Mouse (Mus musculus) stomach, embryonic 15.5 days (tissue): ENCODE measurements around the gene Hic1. TPM values are rescaled to one million over a fixed set of nuclear protein-coding genes. Genes with fewer than 3 reads are reported as not detected.

Source experiments
- ATAC-seq: fragments of 200-750 bp; cut with Nextera tagmentation; 2 replicates; pipeline ENCODE4 v1.8.0; 2017; ENCODE audit warnings: low read depth, moderate number of reproducible peaks, moderate TSS enrichment; ENCODE audit not compliant: insufficient read depth, low FRiP score
- H3K27ac ChIP-seq: fragments of 300-500 bp; sonication (generic); 2 replicates; pipeline ENCODE4 v1.5.1; 2015; ENCODE audit warnings: mild to moderate bottlenecking, inconsistent platforms
- H3K27me3 ChIP-seq: fragments of 300-500 bp; sonication (generic); replicated peaks from 2 replicates; pipeline ENCODE4 v1.6.1; 2015; ENCODE audit warnings: inconsistent platforms
- H3K36me3 ChIP-seq: fragments of 300-500 bp; sonication (generic); 2 replicates; pipeline ENCODE4 v1.6.1; 2015; ENCODE audit warnings: inconsistent platforms
- H3K4me1 ChIP-seq: fragments of 300-500 bp; sonication (generic); 2 replicates; pipeline ENCODE4 v1.6.1; 2015; ENCODE audit warnings: inconsistent platforms
- H3K4me2 ChIP-seq: fragments of 300-500 bp; sonication (generic); 2 replicates; pipeline ENCODE4 v1.6.1; 2015; ENCODE audit warnings: mild to moderate bottlenecking, inconsistent platforms
- H3K4me3 ChIP-seq: fragments of 300-500 bp; sonication (generic); replicated peaks from 2 replicates; pipeline ENCODE4 v1.5.1; 2015; ENCODE audit warnings: inconsistent platforms
- H3K9ac ChIP-seq: fragments of 300-500 bp; sonication (generic); 2 replicates; pipeline ENCODE4 v1.6.1; 2015; ENCODE audit warnings: inconsistent platforms
- H3K9me3 ChIP-seq: fragments of 300-500 bp; sonication (generic); 2 replicates; pipeline ENCODE4 v1.6.1; 2016; ENCODE audit warnings: inconsistent platforms
- WGBS: fragments of 180-500 bp; shearing (Covaris S2); methylation state at CpG from one replicate; pipeline ENCODE4 v1.1.7; 2015; 5-methylcytosine and 5-hydroxymethylcytosine counted together
- polyA plus RNA-seq: library from polyadenylated mRNA; unstranded; fragments of >200 nt; fragmentation: Nextera tagmentation; extraction: Ambion mirVana; gene quantifications from 2 replicates; pipeline ENCODE4 v1.2.1, GENCODE M21; 2015

Hic1 gene
- polyA plus RNA-seq, 1 experiment from 2014 or later = 25.3 TPM

- no peaks in the 10 kb centered on the region for H3K9me3 ChIP-seq
- no peaks in the 10 kb centered on the region for H3K36me3 ChIP-seq
- no peak overlapping the region for H3K4me3 ChIP-seq
- H3K27ac ChIP-seq = no peak overlapping the region
- H3K4me1 ChIP-seq = no peaks in the 10 kb centered on the region
- no peak for ATAC-seq
- H3K9ac ChIP-seq = no peak overlapping the region
- H3K4me2 ChIP-seq = no peak overlapping the region
- 48% methylated on average over 8 of the region's 8 CpGs for WGBS
- 0 out of 2 replicates have a peak, but pooled peaks cover 9% of the 10 kb centered on the region for H3K27me3 ChIP-seq
Measured at GRCm38 (mm10) chr11:75201721-75202120, 32.4 kb upstream of the Hic1 start.

DNA sequence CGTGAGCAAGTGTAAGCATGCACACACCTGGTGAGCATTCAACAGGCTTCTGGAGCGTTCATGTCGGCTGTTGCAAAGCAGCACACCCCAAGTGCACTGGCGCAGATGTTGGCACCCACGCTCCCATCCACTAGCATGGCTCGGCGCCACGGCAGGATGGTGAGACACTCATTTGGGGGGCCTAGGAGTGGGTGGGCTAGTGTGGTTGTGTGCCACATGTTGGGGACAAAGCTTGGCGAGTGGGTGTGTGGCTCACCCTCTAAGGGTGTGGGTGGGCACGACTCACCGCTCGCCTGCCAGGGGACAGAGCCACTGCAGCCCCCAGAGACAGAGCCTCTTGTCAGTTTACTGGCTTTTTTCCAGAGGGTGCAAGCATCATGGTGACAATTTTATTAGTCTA lies 31.6 kb upstream of the Hic1 start:
- no peak for ATAC-seq

GRCm38 (mm10) chr11:75199951-75200350 lies 30.6 kb upstream of the Hic1 start:
- ATAC-seq = no peak
- 59% methylated on average over 5 of the region's 5 CpGs for WGBS
- no peak overlapping the region for H3K4me2 ChIP-seq
- no peak overlapping the region for H3K4me3 ChIP-seq
- peaks cover 25% of the 10 kb centered on the region for H3K27me3 ChIP-seq
- H3K9me3 ChIP-seq = no peaks in the 10 kb centered on the region
- H3K36me3 ChIP-seq = no peaks in the 10 kb centered on the region
- no peak overlapping the region for H3K27ac ChIP-seq
- H3K9ac ChIP-seq = no peak overlapping the region
- peaks cover 4% of the 10 kb centered on the region for H3K4me1 ChIP-seq

More for the DNA sequence above, 31.6 kb upstream of the Hic1 start:
- no peak overlapping the region for H3K4me2 ChIP-seq
- WGBS = 87% methylated on average over 12 of the region's 12 CpGs
- no peaks in the 10 kb centered on the region for H3K36me3 ChIP-seq
- H3K27ac ChIP-seq = no peak overlapping the region
- H3K9me3 ChIP-seq = no peaks in the 10 kb centered on the region
- H3K4me3 ChIP-seq = no peak overlapping the region
- no peak overlapping the region for H3K9ac ChIP-seq
- H3K4me1 ChIP-seq = no peaks in the 10 kb centered on the region
- peaks cover 15% of the 10 kb centered on the region for H3K27me3 ChIP-seq

DNA sequence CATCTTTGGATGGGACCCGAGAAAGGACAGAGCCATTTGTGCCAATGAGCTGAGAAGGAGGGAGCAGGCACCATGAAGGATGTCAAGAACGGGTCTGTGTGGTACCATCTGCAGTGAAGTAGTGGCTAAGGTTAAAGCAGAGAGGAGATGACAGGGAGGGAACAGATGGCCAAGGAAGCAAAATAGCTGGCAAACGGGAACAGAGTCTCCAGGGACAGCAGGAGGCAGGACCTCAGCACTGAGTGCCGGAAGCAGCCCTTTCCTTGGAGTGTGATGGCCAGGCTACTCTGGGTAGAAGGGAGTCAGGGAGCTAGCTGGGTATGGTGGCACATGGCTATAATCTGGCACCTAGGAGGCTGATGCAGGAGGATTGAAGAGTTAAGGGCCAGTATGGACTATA lies 29.5 kb upstream of the Hic1 start:
- no peak for ATAC-seq
- no peak overlapping the region for H3K4me3 ChIP-seq
- no peak overlapping the region for H3K9ac ChIP-seq
- WGBS = 70% methylated on average over 4 of the region's 4 CpGs
- no peaks in the 10 kb centered on the region for H3K9me3 ChIP-seq
- no peak overlapping the region for H3K27ac ChIP-seq
- no peak overlapping the region for H3K4me2 ChIP-seq
- H3K36me3 ChIP-seq = no peaks in the 10 kb centered on the region
- peaks cover 37% of the 10 kb centered on the region for H3K27me3 ChIP-seq
- peaks cover 16% of the 10 kb centered on the region for H3K4me1 ChIP-seq

DNA sequence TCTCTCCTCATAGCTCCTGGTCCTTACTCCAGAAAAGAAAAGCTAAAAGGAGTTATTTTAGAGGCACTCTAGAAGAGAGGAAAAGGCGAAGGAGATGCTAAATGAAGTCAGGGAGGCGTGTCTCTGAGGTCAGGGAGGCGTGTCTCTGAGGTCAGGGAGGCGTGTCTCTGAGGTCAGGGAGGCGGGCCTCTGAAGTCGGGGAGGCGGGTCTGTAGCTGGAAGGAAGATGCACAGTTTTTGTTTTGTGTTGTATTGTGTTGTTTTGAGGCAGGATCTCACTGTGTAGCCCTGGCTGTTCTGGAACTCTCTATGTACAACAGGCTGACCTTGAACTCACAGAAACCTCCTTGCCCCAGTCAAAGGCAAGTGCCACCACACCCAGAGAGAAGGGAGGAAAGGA lies 28.6 kb upstream of the Hic1 start:
- H3K27ac ChIP-seq = no peak overlapping the region
- no peak overlapping the region for H3K4me2 ChIP-seq
- ATAC-seq = no peak
- peaks cover 44% of the 10 kb centered on the region for H3K27me3 ChIP-seq
- WGBS = 43% methylated on average over 7 of the region's 7 CpGs
- no peak overlapping the region for H3K4me3 ChIP-seq
- no peaks in the 10 kb centered on the region for H3K36me3 ChIP-seq
- no peaks in the 10 kb centered on the region for H3K9me3 ChIP-seq
- H3K4me1 ChIP-seq = peaks cover 23% of the 10 kb centered on the region
- no peak overlapping the region for H3K9ac ChIP-seq

DNA sequence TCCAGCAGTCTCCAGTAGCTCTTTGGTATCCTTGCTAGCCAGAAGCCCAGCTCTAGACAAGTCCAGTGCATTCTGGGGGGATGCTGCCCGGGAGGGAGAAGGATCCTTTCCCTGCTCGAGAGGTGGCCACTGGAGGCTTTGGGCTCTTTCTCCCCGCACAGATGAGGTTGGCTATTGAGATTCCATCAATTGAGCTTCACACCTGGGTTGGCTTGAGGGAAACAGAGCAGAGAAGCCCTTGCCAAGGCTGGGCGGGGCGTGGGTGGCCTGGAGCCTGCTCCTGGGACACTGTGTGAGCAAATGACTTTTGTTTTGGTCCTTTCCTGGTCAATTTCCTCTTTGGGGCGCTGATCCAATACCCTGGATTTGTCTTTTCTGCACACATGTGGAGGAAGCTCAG lies 26.8 kb upstream of the Hic1 start:
- H3K27me3 ChIP-seq = peaks cover 47% of the 10 kb centered on the region
- WGBS = 68% methylated on average over 6 of the region's 6 CpGs
- ATAC-seq = no peak

DNA sequence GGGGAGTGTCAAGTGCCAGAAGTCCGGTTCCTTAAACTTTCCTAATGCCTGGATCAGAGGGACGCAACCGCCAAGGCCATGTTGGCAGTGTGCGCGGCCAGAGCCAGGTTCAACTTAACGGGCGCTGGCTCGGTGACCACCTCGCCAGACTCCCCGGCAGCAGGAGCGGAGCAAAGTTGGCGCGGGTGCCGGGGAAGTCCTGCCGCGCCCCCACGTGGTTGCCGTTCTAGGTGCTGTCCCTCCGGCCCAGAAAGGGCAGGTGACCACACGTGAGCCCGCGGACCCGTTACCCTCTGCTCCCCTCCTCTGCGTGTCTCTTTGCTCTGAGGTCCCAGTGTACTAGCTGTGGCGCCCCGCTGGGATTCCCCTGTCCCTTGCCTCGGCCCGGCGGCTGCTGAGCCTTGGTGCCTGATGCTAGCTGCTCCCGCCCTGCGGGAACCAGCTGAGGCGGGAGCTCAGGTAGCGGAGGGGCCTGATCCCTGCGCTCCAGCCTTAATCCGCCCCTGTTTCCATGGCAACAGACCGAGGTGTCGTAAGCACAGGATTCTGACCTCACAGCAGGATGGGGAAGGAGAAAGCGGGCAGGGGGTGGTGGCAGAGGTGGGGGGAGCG lies 25.6 kb upstream of the Hic1 start:
- H3K27ac ChIP-seq = no peak overlapping the region
- peaks cover 47% of the 10 kb centered on the region for H3K27me3 ChIP-seq
- H3K4me1 ChIP-seq = peaks cover 25% of the 10 kb centered on the region
- no peak overlapping the region for H3K9ac ChIP-seq
- peak overlapping the region; percentile 84 for H3K4me2 ChIP-seq
- peak overlapping the region; percentile 55 for H3K4me3 ChIP-seq
- WGBS = 2% methylated on average over 39 of the region's 39 CpGs
- no peaks in the 10 kb centered on the region for H3K36me3 ChIP-seq
- ATAC-seq = no peak
- no peaks in the 10 kb centered on the region for H3K9me3 ChIP-seq

More for the DNA sequence above, 26.8 kb upstream of the Hic1 start:
- Histone ChIP-seq H3K9ac (no peak overlapping the region), H3K4me1 (peaks cover 25% of the 10 kb centered on the region), H3K4me3 (no peak overlapping the region), H3K36me3 (no peaks in the 10 kb centered on the region), H3K27ac (no peak overlapping the region), H3K4me2 (no peak overlapping the region), H3K9me3 (no peaks in the 10 kb centered on the region)

DNA sequence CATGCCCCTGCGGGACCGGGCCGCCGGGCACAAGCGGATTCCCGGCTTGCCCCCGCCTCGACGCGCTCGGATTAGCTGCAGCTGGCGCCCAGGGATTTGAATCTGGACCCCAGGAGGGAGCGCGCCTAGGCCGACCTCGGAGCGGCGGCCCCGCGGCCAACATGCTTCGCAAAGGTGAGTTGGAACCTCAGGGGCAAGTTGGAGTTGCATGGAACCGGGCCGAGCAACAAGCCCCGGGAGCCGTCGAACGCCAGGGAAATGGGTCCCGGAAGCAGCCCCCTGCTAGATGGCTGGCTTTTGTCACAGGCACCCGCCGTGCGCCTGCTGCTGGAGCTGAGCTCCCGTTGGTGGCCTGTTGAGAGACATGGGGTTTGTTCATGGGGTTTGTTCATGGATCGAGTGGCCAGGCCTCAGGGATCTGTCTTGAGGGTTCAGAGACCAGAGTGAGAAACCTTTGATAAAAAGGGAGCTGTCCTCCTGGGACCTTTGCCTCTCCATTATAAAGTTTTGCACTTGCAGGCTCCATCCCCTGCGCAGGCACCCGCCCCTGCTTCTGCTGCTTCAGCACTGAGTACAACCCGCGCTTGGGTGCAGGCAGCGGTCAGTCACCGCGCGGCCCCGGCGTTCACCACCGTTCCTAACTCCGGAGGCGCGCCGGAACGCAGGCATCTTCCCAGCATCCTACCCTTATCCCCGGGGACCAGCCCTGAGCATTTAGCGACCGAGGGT lies 25.0 kb upstream of the Hic1 start:
- no peaks in the 10 kb centered on the region for H3K36me3 ChIP-seq
- peaks cover 47% of the 10 kb centered on the region for H3K27me3 ChIP-seq
- no peaks in the 10 kb centered on the region for H3K9me3 ChIP-seq
- ATAC-seq = no peak
- H3K27ac ChIP-seq = no peak overlapping the region
- peak overlapping the region; percentile 55 for H3K4me3 ChIP-seq
- peak overlapping the region; percentile 84 for H3K4me2 ChIP-seq
- under 1% methylated on average over 52 of the region's 52 CpGs for WGBS
- H3K9ac ChIP-seq = peak overlapping the region; percentile 23; the same call in 1 of the 2 replicates
- peaks cover 30% of the 10 kb centered on the region for H3K4me1 ChIP-seq

- under 1% methylated on average over 82 of the region's 84 CpGs for WGBS
- Histone ChIP-seq H3K36me3 (no peaks in the 10 kb centered on the region), H3K27ac (no peak within 1 kb of the TSS), H3K27me3 (peaks cover 47% of the 10 kb centered on the region), H3K4me3 (peak within 1 kb of the TSS; percentile 55), H3K9me3 (no peaks in the 10 kb centered on the region), H3K9ac (peak within 1 kb of the TSS; percentile 23; the same call in 1 of the 2 replicates), H3K4me2 (peak within 1 kb of the TSS; percentile 84), H3K4me1 (peaks cover 32% of the 10 kb centered on the region)
- ATAC-seq = no peak
Measured at GRCm38 (mm10) chr11:75193256-75194071, 24.1 kb upstream of the Hic1 start, which contains the start of gene Rtn4rl1. Gene Rtn4rl1, plus strand, starts transcription at chr11:75193783.

GRCm38 (mm10) chr11:75192336-75193214 lies 23.3 kb upstream of the Hic1 start:
- H3K4me2 ChIP-seq = peak overlapping the region; percentile 84
- H3K36me3 ChIP-seq = no peaks in the 10 kb centered on the region
- no peak overlapping the region for H3K27ac ChIP-seq
- no peak overlapping the region for H3K9ac ChIP-seq
- peaks cover 32% of the 10 kb centered on the region for H3K4me1 ChIP-seq
- H3K27me3 ChIP-seq = peaks cover 44% of the 10 kb centered on the region
- peak overlapping the region; percentile 55 for H3K4me3 ChIP-seq
- no peaks in the 10 kb centered on the region for H3K9me3 ChIP-seq
- peak; percentile 44; the same call in 1 of the 2 replicates for ATAC-seq
- WGBS = 24% methylated on average over 13 of the region's 13 CpGs

DNA sequence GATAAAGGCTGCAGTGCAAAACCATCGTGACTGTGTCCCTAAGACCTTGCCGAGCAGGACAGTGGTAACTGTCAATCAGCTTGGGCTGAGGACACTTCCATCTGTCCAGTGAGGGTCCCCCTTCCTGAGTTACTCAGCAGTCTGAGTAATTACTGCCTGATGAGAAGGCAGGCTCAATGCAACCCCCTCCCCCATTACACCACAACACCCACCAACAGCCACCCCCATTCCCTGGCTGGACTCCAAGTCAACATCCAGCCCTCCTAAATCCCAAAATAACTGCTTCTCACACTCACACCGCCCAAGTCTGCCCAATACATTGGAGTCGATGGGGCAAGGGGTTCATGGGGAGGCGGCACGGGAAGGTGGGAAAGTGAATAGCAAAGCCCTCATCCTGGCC lies 22.5 kb upstream of the Hic1 start:
- ATAC-seq = no peak
- Histone ChIP-seq H3K27me3 (peaks cover 39% of the 10 kb centered on the region), H3K4me2 (no peak overlapping the region)

More for the DNA sequence above, 22.5 kb upstream of the Hic1 start:
- H3K4me1 ChIP-seq = peaks cover 32% of the 10 kb centered on the region
- H3K4me3 ChIP-seq = no peak overlapping the region
- no peak overlapping the region for H3K9ac ChIP-seq
- no peaks in the 10 kb centered on the region for H3K36me3 ChIP-seq
- no peaks in the 10 kb centered on the region for H3K9me3 ChIP-seq
- WGBS = 65% methylated on average over 6 of the region's 6 CpGs
- no peak overlapping the region for H3K27ac ChIP-seq
